Mouse (Mus musculus): ENCODE data around the gene Ccdc71l. TPM values are rescaled to one million over a fixed set of nuclear protein-coding genes. Genes with fewer than 3 reads are reported as not detected.

The Ccdc71l gene
- 9.2 and 22.9 TPM in 2 replicates for polyA plus RNA-seq (2012; rRNA removed; ENCODE audit: low replicate concordance)

DNA sequence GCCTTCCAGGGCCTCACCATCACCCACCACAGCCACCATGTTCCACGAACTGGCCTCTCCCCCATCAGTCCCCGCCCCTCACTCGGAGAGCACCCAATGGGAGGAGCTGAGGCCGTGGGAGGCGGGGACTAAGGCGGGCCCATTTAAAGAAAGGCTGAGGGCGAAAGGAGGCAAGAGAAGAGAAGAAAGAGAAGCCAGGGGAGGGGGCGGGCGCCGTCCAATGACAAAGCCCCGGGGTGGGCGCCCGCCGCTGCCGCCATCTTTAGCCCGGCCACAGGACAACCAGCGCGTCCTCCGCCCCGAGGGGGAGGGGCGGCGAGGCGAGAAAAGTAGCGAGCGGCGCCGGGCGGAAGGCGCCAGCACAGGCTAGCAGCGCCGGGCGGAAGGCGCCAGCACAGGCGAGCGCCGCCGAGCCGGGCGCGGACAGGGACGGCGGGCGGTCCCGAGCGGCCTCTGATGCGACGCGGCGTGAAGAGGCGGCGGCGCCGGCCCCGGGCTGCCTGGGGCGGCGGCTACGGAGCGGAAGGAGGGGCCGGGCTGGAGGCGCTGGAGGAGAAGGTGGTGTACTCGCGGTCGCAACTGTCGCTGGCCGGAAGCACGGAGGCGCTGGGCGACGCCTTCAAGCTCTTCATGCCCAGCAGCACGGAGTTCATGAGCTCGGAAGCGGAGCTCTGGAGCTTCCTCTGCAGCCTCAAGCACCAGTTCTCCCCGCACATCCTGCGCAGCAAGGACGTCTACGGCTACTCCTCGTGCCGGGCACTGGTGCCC is at the start of gene Ccdc71l:
Gene Ccdc71l (plus strand): TSS at position 177 of the 768 bp plus-strand sequence.

Other genes with a start within 250 kb of the Ccdc71l start
- 3.0 and 4.9 TPM in 2 replicates for gene Pik3cg, start 170.0 kb upstream of the Ccdc71l start, polyA plus RNA-seq (2012; rRNA removed; ENCODE audit: low replicate concordance)

Measured in subcutaneous adipose tissue, adult 2 months (tissue).